Mouse (Mus musculus): ENCODE measurements around the gene Zc3h10. TPM values are rescaled to one million over a fixed set of nuclear protein-coding genes. Genes with fewer than 3 reads are reported as not detected.

Gene Zc3h10
- polyA plus RNA-seq, 1 experiment from 2014 or later = 4.9 TPM

DNA sequence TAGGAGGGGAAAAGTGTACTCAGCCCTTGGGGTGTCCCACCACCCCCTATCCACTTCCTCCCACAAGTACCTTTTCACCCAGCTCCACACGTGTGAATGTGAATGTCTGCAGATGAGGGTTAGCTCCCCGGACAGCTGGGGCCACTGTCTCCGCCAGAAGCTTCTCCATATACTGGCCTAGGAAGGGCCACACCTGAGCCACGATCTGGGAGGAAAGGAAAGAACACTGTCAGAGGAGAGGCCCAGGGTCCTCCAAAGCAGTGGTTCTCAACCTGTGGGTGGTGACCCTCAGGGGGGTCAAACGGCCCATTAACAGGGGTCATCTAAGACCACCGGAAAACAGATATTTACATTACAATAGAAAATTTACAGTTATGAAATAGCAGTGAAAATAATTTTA is 25.2 kb downstream of the Zc3h10 start:
- Histone ChIP-seq H3K9me3 (replicated peaks; ENCODE audit: control insufficient read depth, low read length) (no peaks in the 10 kb centered on the region), H3K4me3 (ENCODE audit: low read depth, low read length) (no peak overlapping the region), H3K4me2 (ENCODE audit: low read depth, low read length) (no peak overlapping the region), H3K27me3 (ENCODE audit: control insufficient read depth, insufficient read depth, low read depth, low read length) (no peaks in the 10 kb centered on the region), H3K27ac (ENCODE audit: low read length) (no peak overlapping the region), H3K4me1 (ENCODE audit: control insufficient read depth, low read depth, low read length) (peaks cover 18% of the 10 kb centered on the region), H3K36me3 (ENCODE audit: control insufficient read depth, insufficient read depth) (peaks cover 9% of the 10 kb centered on the region), H3K9ac (ENCODE audit: low read depth, low read length) (no peak overlapping the region)
- no peak for ATAC-seq (ENCODE audit: low read depth)
- 67% methylated on average over 6 of the region's 6 CpGs for WGBS (ENCODE audit: insufficient replicate concordance)

DNA sequence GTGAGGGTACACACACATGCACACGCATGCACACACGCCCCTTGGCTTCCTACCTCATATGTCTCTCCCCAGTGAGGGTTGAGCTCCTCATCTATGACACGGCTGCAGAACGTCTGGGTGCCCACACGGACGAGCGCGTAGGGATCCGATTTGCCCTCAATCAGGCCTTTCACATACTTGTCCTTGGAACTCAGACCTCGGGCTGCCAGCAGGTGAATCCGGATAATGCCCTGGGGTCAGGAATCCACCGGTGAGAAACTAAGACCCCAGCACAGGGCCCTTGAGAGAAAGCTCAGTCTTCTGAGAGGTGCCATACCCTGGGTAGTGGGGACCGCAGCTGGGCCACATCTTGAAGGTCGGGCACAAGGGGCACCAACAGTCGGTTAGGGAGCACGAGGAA is 27.0 kb downstream of the Zc3h10 start:
- WGBS (ENCODE audit: insufficient replicate concordance) = 85% methylated on average over 16 of the region's 16 CpGs
- no peak overlapping the region for H3K4me2 ChIP-seq (ENCODE audit: low read depth, low read length)
- ATAC-seq (ENCODE audit: low read depth) = no peak
- H3K27ac ChIP-seq (ENCODE audit: low read length) = no peak overlapping the region
- H3K9me3 ChIP-seq (replicated peaks; ENCODE audit: control insufficient read depth, low read length) = no peaks in the 10 kb centered on the region
- no peak overlapping the region for H3K9ac ChIP-seq (ENCODE audit: low read depth, low read length)
- peaks cover 22% of the 10 kb centered on the region for H3K4me1 ChIP-seq (ENCODE audit: control insufficient read depth, low read depth, low read length)
- no peaks in the 10 kb centered on the region for H3K27me3 ChIP-seq (ENCODE audit: control insufficient read depth, insufficient read depth, low read depth, low read length)
- H3K36me3 ChIP-seq (ENCODE audit: control insufficient read depth, insufficient read depth) = peaks cover 9% of the 10 kb centered on the region
- no peak overlapping the region for H3K4me3 ChIP-seq (ENCODE audit: low read depth, low read length)

DNA sequence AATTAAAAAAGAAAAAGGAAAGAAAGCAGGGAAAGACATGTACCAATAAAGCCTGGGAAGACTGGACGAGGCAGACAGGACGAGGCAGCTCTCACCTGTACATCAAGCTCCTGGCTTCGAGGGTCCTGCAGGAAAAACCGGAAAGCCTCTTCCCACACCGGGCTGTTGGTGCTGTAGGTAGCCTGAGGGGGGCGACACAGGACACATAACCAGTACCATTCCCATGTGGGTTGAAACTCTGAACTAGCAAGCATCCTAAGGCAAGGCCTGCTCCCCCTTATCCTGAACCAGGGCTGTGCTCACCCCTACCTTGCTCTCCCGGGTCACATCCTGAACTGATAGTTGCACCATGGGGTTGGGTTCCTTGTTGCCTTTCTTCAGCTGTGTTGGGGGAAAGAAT is 28.7 kb downstream of the Zc3h10 start:
- H3K9me3 ChIP-seq (replicated peaks; ENCODE audit: control insufficient read depth, low read length) = no peaks in the 10 kb centered on the region
- WGBS (ENCODE audit: insufficient replicate concordance) = 74% methylated on average over 7 of the region's 7 CpGs
- H3K27me3 ChIP-seq (ENCODE audit: control insufficient read depth, insufficient read depth, low read depth, low read length) = no peaks in the 10 kb centered on the region
- H3K4me2 ChIP-seq (ENCODE audit: low read depth, low read length) = no peak overlapping the region
- H3K4me3 ChIP-seq (ENCODE audit: low read depth, low read length) = no peak overlapping the region
- H3K4me1 ChIP-seq (ENCODE audit: control insufficient read depth, low read depth, low read length) = peaks cover 14% of the 10 kb centered on the region; the same call in 1 of the 2 replicates
- H3K36me3 ChIP-seq (ENCODE audit: control insufficient read depth, insufficient read depth) = peaks cover 9% of the 10 kb centered on the region
- H3K27ac ChIP-seq (ENCODE audit: low read length) = no peak overlapping the region
- no peak for ATAC-seq (ENCODE audit: low read depth)
- H3K9ac ChIP-seq (ENCODE audit: low read depth, low read length) = no peak overlapping the region

GRCm38 (mm10) chr10:128516677-128517076 is 30.9 kb downstream of the Zc3h10 start:
- no peak overlapping the region for H3K27ac ChIP-seq (ENCODE audit: low read length)
- H3K4me2 ChIP-seq (ENCODE audit: low read depth, low read length) = no peak overlapping the region
- H3K4me1 ChIP-seq (ENCODE audit: control insufficient read depth, low read depth, low read length) = peaks cover 14% of the 10 kb centered on the region; the same call in 1 of the 2 replicates
- H3K9me3 ChIP-seq (replicated peaks; ENCODE audit: control insufficient read depth, low read length) = no peaks in the 10 kb centered on the region
- ATAC-seq (ENCODE audit: low read depth) = no peak
- 24% methylated on average over 6 of the region's 6 CpGs for WGBS (ENCODE audit: insufficient replicate concordance)
- H3K27me3 ChIP-seq (ENCODE audit: control insufficient read depth, insufficient read depth, low read depth, low read length) = no peaks in the 10 kb centered on the region
- no peak overlapping the region for H3K4me3 ChIP-seq (ENCODE audit: low read depth, low read length)
- no peak overlapping the region for H3K9ac ChIP-seq (ENCODE audit: low read depth, low read length)
- peaks cover 9% of the 10 kb centered on the region for H3K36me3 ChIP-seq (ENCODE audit: control insufficient read depth, insufficient read depth)

DNA sequence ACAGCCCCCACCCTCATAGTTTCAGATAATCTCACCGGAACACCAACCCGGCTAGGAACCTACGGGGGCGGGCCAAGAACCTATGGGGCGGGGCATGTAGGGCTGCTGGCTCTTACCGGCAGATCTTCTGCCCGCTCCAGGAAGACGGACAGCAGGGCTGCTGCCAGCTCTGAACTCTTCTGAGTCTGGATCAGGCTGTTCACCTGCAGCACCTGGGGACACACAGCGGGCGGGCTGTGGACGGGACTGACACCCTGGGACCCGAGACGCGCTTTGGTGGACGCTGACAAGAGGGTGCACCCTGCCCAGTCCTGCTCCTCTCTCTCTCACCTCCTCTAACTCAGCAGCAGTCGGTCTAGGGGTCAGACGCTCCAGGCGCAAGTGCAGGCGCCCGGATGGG is 31.5 kb downstream of the Zc3h10 start:
- Histone ChIP-seq H3K27me3 (ENCODE audit: control insufficient read depth, insufficient read depth, low read depth, low read length) (no peaks in the 10 kb centered on the region), H3K9ac (ENCODE audit: low read depth, low read length) (no peak overlapping the region), H3K4me1 (ENCODE audit: control insufficient read depth, low read depth, low read length) (peaks cover 20% of the 10 kb centered on the region), H3K4me3 (ENCODE audit: low read depth, low read length) (no peak overlapping the region), H3K27ac (ENCODE audit: low read length) (no peak overlapping the region), H3K9me3 (replicated peaks; ENCODE audit: control insufficient read depth, low read length) (no peaks in the 10 kb centered on the region), H3K4me2 (ENCODE audit: low read depth, low read length) (no peak overlapping the region), H3K36me3 (ENCODE audit: control insufficient read depth, insufficient read depth) (peaks cover 9% of the 10 kb centered on the region)
- peak; percentile 12; the same call in 1 of the 2 replicates for ATAC-seq (ENCODE audit: low read depth)
- 64% methylated on average over 20 of the region's 20 CpGs for WGBS (ENCODE audit: insufficient replicate concordance)

GRCm38 (mm10) chr10:128515044-128515443 is 32.5 kb downstream of the Zc3h10 start:
- H3K27ac ChIP-seq (ENCODE audit: low read length) = no peak overlapping the region
- peaks cover 7% of the 10 kb centered on the region for H3K36me3 ChIP-seq (ENCODE audit: control insufficient read depth, insufficient read depth)
- peaks cover 28% of the 10 kb centered on the region for H3K4me1 ChIP-seq (ENCODE audit: control insufficient read depth, low read depth, low read length)
- H3K9me3 ChIP-seq (replicated peaks; ENCODE audit: control insufficient read depth, low read length) = no peaks in the 10 kb centered on the region
- no peaks in the 10 kb centered on the region for H3K27me3 ChIP-seq (ENCODE audit: control insufficient read depth, insufficient read depth, low read depth, low read length)
- peak; percentile 40 for ATAC-seq (ENCODE audit: low read depth)
- no peak overlapping the region for H3K9ac ChIP-seq (ENCODE audit: low read depth, low read length)
- H3K4me3 ChIP-seq (ENCODE audit: low read depth, low read length) = no peak overlapping the region
- WGBS (ENCODE audit: insufficient replicate concordance) = 69% methylated on average over 4 of the region's 4 CpGs
- no peak overlapping the region for H3K4me2 ChIP-seq (ENCODE audit: low read depth, low read length)

DNA sequence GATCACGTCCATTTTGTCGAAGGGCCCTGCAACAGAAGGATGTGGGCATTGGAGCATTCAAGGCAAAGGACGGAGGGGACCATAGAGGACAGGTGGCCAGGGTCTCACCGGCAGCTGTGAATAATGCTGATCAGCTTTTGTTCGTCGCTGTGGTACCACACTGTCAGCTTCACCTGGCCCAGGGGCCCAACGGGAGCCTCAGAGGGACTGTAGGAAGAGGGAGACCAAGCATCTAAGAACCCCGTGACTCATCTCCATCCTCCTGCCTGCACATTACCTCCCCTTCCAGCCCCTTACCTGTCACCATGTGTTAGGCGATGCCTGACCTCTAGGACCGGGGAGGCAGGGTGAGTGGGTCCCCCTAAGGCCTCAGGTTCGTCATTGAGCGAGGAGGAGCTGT is 35.8 kb downstream of the Zc3h10 start:
- no peaks in the 10 kb centered on the region for H3K9me3 ChIP-seq (replicated peaks; ENCODE audit: control insufficient read depth, low read length)
- peaks cover 25% of the 10 kb centered on the region for H3K4me1 ChIP-seq (ENCODE audit: control insufficient read depth, low read depth, low read length)
- no peak for ATAC-seq (ENCODE audit: low read depth)
- H3K27ac ChIP-seq (ENCODE audit: low read length) = no peak overlapping the region
- H3K36me3 ChIP-seq (ENCODE audit: control insufficient read depth, insufficient read depth) = no peaks in the 10 kb centered on the region; the same call in 1 of the 2 replicates
- no peak overlapping the region for H3K4me2 ChIP-seq (ENCODE audit: low read depth, low read length)
- 87% methylated on average over 12 of the region's 12 CpGs for WGBS (ENCODE audit: insufficient replicate concordance)
- H3K27me3 ChIP-seq (ENCODE audit: control insufficient read depth, insufficient read depth, low read depth, low read length) = no peaks in the 10 kb centered on the region
- H3K4me3 ChIP-seq (ENCODE audit: low read depth, low read length) = no peak overlapping the region
- no peak overlapping the region for H3K9ac ChIP-seq (ENCODE audit: low read depth, low read length)

DNA sequence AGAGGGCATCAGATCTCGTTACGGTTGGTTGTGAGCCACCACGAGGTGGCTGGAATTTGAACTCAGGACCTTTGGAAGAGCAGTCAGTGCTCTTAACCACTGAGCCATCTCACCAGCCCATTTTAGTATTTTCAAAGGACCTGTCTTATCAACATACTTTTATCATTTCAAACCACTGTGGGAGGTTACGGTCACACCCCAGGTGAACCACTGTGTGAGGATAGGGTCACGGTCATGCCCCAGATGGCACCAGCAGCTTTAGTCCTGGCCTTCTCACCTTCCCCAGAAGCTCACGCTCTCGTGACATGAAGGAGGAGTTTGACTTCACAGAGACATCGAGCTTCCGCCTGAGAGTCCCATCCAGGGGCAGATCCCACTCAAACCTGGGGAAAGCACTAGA is 36.4 kb downstream of the Zc3h10 start:
- Histone ChIP-seq H3K9ac (ENCODE audit: low read depth, low read length) (no peak overlapping the region), H3K4me3 (ENCODE audit: low read depth, low read length) (no peak overlapping the region), H3K4me2 (ENCODE audit: low read depth, low read length) (no peak overlapping the region), H3K4me1 (ENCODE audit: control insufficient read depth, low read depth, low read length) (peaks cover 22% of the 10 kb centered on the region), H3K9me3 (replicated peaks; ENCODE audit: control insufficient read depth, low read length) (no peaks in the 10 kb centered on the region), H3K36me3 (ENCODE audit: control insufficient read depth, insufficient read depth) (no peaks in the 10 kb centered on the region; the same call in 1 of the 2 replicates), H3K27ac (ENCODE audit: low read length) (no peak overlapping the region), H3K27me3 (ENCODE audit: control insufficient read depth, insufficient read depth, low read depth, low read length) (no peaks in the 10 kb centered on the region)
- ATAC-seq (ENCODE audit: low read depth) = peak; percentile 44; the same call in 1 of the 2 replicates
- WGBS (ENCODE audit: insufficient replicate concordance) = 67% methylated on average over 9 of the region's 9 CpGs

- 83% methylated on average over 11 of the region's 11 CpGs for WGBS (ENCODE audit: insufficient replicate concordance)
- peaks cover 17% of the 10 kb centered on the region for H3K4me1 ChIP-seq (ENCODE audit: control insufficient read depth, low read depth, low read length)
- H3K9ac ChIP-seq (ENCODE audit: low read depth, low read length) = no peak overlapping the region
These were observed 37.3 kb downstream of the Zc3h10 start for GRCm38 (mm10) chr10:128510301-128510700.

More at GRCm38 (mm10) chr10:128510301-128510700, 37.3 kb downstream of the Zc3h10 start:
- Histone ChIP-seq H3K4me3 (ENCODE audit: low read depth, low read length) (no peak overlapping the region), H3K27ac (ENCODE audit: low read length) (no peak overlapping the region), H3K27me3 (ENCODE audit: control insufficient read depth, insufficient read depth, low read depth, low read length) (no peaks in the 10 kb centered on the region), H3K36me3 (ENCODE audit: control insufficient read depth, insufficient read depth) (no peaks in the 10 kb centered on the region; the same call in 1 of the 2 replicates), H3K4me2 (ENCODE audit: low read depth, low read length) (no peak overlapping the region), H3K9me3 (replicated peaks; ENCODE audit: control insufficient read depth, low read length) (no peaks in the 10 kb centered on the region)
- ATAC-seq (ENCODE audit: low read depth) = no peak
